Mouse (Mus musculus): ENCODE results near the gene Rdh11.

Gene Rdh11

GRCm38 (mm10) chr12:79138999-79139398, 53.1 kb downstream of the Rdh11 start:
- DNase-seq, result no peak

GRCm38 (mm10) chr12:79136949-79137348, 55.1 kb downstream of the Rdh11 start:
- no peak for DNase-seq

- DNase-seq, result no peak
Observed at GRCm38 (mm10) chr12:79135105-79135504, 57.0 kb downstream of the Rdh11 start.

- no peak for DNase-seq
Observed at GRCm38 (mm10) chr12:79134676-79135075, 57.4 kb downstream of the Rdh11 start.

- DNase-seq, result no peak
Observed at GRCm38 (mm10) chr12:79131706-79132460, 60.2 kb downstream of the Rdh11 start.

- no peak for DNase-seq
Observed at GRCm38 (mm10) chr12:79131178-79131675, 60.9 kb downstream of the Rdh11 start.

- peak; percentile 77 for DNase-seq
Observed at GRCm38 (mm10) chr12:79130299-79131177, 61.6 kb downstream of the Rdh11 start, which contains the start of gene Arg2. Gene Arg2 (plus strand): TSS chr12:79130777.
